Mouse (Mus musculus): ENCODE results near the gene Fras1.

Gene Fras1

DNA sequence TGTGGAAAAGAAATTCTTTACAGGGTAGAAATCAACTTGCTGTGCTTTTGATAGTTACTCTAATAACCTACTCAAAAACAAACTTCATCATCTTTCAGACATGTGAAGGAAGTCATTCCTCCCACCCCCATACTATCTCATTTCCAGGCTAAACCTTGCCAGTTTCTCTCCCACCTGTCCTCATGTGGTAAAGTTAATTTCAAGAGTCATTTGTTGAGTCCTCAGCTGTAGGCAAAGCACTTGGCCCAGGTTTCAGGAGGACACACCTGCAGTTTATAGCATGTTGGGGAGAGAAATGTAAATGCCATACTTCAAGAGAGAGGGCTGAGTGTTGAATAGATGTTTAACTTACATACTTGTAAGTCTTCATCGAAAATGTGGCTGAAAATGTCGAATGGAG is 107.4 kb downstream of the Fras1 start:
- in situ Hi-C loops (cut with MboI, MseI) = no loop called here

DNA sequence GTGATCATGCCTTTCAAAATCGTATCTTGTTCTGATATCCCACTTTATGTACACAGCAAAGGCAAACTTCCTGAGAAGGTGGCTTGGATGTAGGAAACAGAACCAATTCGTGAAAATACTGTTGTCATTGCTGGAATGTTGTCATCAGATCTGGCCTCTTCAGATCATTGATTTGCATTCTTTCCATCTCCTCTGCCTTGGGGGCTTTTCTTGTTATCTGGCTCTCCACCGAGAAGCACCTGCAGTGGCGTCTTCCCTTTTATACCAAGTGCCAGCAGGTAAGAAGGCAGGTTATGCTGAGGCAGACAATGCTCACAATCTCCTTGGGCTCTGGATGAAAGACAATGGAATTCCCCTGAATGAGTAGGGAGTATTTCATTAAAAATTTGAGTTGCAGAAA is 108.3 kb downstream of the Fras1 start:
- in situ Hi-C loops (cut with MboI, MseI) = no loop called here

GRCm38 (mm10) chr5:96492497-96492896 is 118.7 kb downstream of the Fras1 start:
- in situ Hi-C loops (cut with MboI, MseI) = no loop called here

DNA sequence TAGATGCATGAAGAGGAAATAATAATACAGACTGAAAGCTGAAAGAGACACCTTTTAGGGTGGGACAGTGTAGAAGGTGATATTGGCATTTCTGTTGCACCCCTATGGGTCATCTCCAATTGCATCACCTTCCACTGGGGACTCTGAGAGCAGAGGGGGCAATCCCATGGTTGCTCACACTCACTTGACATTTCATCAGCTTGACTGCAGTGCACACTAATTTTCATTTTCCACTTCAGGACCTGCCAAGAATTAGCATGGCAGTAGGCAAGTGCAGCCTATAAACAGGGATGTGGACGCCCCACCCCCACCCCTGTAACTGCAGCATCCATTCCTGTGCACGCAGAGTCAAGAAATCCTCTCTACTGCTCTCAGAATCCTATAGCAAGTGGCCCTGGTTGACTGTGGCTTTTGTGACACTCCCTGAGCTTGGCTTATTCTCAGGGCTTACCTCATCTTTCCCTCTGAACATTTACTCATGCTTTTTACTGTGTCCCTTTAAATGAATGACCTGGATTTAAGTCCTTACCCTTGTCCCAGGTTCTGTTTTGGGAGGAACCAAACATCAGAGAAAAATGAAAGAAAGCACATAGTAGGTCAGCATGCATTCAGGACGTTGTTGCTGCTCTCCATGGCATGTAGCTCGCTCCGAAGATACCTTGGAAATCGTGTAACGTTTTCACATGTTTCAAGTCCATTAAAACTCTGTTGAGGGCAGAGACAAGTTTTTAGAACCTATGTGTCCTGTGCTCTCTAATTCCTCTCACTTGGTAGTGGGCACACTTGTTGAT is 120.9 kb downstream of the Fras1 start:
- in situ Hi-C loops (cut with MboI, MseI) = no loop called here

DNA sequence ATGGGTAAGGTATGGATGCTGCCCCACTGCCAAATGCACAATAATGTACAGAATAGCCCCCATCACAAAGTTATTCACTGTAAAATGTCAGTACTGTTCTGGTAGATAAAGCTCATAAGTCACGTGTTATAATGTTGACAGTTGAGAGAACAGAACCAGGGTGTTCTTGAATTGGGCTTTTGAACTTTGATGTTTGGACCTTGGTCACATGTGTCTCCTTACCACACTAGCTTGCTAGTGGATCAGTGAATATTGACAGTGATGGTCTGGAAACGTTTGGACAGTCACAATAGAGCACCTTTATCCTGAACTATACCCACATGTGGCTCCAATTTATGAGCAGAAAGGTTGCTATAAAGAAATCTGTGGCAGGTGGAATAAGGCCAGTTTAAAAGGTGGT is 124.3 kb downstream of the Fras1 start:
- in situ Hi-C loops (cut with MboI, MseI) = no loop called here

- in situ Hi-C loops (cut with MboI, MseI) = no loop called here
Observed at GRCm38 (mm10) chr5:96501783-96502182, 128.0 kb downstream of the Fras1 start.

DNA sequence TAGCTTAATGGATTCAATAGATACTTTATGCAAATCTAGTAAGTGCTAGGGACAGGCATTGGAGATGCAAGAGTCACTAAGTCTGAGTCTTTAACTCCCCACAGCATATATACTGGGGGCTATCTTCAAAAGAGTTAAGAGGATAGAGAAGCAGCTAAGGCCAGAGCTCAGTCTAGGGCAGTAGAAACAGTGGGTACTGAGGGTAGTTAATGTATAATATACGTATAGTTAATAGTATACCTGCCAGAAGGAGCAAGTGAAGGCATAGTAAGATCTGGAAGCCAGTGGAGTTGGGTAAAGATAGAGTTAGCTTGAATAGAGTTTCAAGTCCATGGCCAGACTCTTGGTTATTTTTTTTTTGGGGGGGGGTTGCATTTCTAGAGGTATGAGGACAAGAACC is 128.6 kb downstream of the Fras1 start:
- in situ Hi-C loops (cut with MboI, MseI) = no loop called here

DNA sequence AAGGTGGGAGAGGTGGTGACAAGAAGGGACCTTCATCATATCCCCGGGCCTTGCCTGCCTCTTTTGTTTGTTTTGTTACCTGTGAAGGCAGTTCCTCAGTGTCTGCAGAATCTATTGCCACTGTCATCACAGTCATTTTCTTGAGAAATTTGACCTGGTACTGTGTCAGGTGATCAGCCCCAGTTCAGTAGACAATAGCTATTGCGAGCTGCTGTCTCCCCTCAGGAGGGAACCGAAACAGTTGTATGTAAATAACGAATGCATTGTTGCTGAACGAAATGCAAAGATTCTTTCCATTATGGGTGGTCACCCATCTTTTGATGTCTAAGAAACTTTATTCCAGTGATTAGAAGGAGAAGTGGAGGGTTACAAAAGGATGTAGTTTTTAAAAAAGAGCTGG is 137.2 kb downstream of the Fras1 start:
- in situ Hi-C loops (cut with MboI, MseI) = no loop called here

DNA sequence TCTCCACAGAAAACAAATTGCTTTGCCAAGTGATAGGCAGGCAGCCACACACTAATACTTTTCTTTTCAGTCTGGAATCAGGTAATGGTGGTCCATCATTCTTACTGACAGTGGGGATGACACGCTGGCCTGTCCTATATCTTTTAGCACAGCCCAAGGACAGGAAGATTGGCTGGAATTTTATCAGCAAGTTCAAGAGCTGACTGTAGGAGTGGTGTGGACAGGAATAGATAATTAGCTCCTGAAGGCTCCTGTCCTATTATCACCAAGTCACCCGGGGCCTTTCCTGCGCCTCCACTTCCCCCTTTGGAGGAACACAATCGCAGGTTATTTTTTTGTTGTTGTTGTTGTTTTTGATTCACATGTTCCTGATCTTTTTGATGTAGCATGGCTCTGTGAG is 139.6 kb downstream of the Fras1 start:
- in situ Hi-C loops (cut with MboI, MseI) = no loop called here

GRCm38 (mm10) chr5:96515860-96516311 is 142.1 kb downstream of the Fras1 start:
- in situ Hi-C loops (cut with MboI, MseI) = no loop called here

DNA sequence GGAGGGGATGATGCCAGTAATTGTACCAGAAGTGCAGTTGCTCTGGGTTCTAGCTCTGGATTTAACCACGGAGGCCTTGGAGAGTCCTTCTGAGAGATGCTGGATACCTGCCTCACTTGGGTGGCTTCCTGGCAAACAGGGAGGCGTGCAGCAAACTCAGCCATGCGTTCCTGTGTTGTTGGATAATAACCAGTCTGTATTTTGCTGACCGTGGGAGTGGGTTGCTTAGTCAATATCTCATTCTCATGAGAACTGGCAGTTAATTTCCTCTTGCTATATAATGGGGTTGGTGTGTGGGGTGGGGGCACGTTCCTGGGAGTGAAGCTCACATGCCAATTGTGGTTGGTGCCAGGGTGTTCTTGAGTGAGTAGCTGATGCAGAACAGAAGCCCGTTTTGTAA is 142.6 kb downstream of the Fras1 start:
- in situ Hi-C loops (cut with MboI, MseI) = no loop called here

DNA sequence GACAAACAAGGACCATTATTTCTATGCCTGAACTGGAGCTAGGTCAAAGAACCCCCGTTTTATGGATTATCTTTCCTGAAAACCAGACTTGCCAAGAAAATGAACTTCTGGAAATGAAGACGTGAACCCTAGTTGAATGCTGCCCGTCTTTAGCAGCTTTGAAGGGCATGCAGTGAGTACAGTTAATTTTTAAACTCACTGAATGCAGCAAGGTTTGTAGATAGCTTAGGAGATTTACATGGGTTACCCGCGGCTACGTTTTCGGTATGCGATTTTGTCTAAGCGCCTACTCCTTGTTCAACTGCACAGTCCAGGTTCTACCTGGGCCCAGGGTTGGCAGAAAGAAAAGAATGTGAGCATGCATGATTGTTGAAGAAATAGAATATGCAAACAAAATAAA is 147.8 kb downstream of the Fras1 start:
- in situ Hi-C loops (cut with MboI, MseI) = no loop called here

- in situ Hi-C loops (cut with MboI, MseI) = no loop called here
Observed at GRCm38 (mm10) chr5:96522909-96523409, 149.2 kb downstream of the Fras1 start.

- in situ Hi-C loops (cut with MboI, MseI) = no loop called here
Observed at GRCm38 (mm10) chr5:96528296-96528695, 154.5 kb downstream of the Fras1 start.

- in situ Hi-C loops (cut with MboI, MseI) = no loop called here
Observed at GRCm38 (mm10) chr5:96530516-96530915, 156.8 kb downstream of the Fras1 start.

- in situ Hi-C loops (cut with MboI, MseI) = no loop called here
Observed at GRCm38 (mm10) chr5:96531962-96532361, 158.2 kb downstream of the Fras1 start.

- in situ Hi-C loops (cut with MboI, MseI) = no loop called here
Observed at GRCm38 (mm10) chr5:96536527-96536926, 162.8 kb downstream of the Fras1 start.

DNA sequence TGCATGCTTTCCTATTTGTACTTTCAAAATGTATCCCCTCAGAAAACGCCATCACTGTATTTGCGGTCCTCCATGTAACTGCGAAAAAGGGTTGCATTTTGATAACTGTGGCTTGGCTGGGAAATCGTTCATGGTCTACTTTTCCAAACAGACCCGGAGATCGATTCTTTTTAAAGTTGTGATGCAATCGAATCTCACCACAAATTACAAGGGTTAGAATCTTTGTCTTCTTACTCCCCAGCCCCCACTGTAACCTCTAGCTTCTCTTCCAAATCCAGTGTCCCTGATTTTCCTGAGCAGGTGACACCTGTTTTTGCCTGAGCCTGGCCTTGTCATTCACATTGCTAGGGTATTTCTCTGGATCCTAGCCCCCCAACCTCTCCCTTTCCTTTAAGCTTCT is 163.2 kb downstream of the Fras1 start:
- in situ Hi-C loops (cut with MboI, MseI) = no loop called here

- in situ Hi-C loops (cut with MboI, MseI) = no loop called here
Observed at GRCm38 (mm10) chr5:96544112-96544511, 170.4 kb downstream of the Fras1 start.

DNA sequence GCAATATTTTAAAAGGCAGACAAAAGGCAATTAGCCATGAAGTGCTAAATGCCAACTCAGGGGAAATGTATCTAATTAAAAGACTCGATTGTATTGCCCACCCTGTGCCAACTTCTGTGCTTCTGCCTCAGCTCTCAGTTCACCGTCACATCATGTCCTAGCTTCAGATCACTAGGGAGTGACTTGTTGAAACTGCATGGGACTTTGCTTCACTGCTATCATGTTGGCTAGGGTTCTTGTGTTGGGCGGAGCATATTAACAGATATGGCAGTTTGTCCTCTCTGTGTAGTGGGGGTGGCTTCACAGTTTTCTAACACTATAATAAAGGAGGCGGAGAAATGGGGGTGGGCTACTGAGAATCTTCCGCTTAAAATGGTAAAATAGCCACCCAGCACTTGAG is 172.2 kb downstream of the Fras1 start:
- in situ Hi-C loops (cut with MboI, MseI) = no loop called here

- in situ Hi-C loops (cut with MboI, MseI) = no loop called here
Observed at GRCm38 (mm10) chr5:96554940-96555679, 181.4 kb downstream of the Fras1 start.

DNA sequence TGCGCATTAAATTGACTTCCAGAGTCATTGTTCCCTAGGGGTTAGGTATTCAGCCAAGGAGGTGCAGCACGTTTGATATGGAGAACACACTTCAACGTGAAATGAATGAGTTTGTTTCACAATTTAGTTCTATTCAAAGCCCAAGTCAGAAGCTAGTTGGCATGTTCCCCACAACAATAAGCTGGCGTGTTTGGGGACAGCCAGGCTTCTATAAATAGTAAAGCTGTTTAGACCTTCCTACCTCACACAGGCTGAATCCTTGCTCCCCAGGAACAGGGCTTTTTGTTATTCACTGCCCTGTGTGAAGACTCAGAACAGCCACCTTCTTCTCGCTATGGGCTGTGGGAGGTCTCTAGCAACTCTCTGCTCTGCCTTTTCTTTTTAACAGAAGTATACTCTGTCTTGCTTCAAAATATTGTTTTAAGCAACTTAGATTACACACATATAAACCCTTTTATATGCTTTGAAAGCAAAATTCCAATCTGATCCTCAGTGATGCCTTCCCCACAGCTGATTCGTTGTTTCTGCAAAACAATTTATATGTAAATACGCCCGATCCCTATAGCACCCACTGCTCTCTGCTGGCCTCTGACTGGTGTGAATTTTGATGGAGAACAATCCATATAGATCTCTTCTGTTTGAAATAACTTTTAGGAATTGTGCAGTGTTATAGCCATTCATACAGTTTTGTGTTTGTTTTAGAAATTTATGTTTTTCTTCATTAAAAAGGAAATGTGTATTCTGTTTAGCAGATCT is 184.5 kb downstream of the Fras1 start:
- in situ Hi-C loops (cut with MboI, MseI) = no loop called here

Measured in T-helper 17 cell (primary cell).